Mouse (Mus musculus) MEL (cell line): ENCODE measurements around the gene Bcl11b. TPM values are rescaled to one million over a fixed set of nuclear protein-coding genes. Genes with fewer than 3 reads are reported as not detected.

Experiments
- DNase-seq: peaks from one replicate; pipeline ENCODE4 v3.0.0; 2011; ENCODE audit warnings: low read depth, low spot score
- H3K27ac ChIP-seq: 2 replicates; pipeline ENCODE4 v1.5.1; 2012; ENCODE audit warnings: low read depth, mild to moderate bottlenecking, control low read depth, low read length, moderate library complexity; ENCODE audit not compliant: control insufficient read depth
- H3K27me3 ChIP-seq, 2 experiments: fragments of 150-350 bp in 1 of 2; sonication (generic) in 1 of 2; 2 replicates each; pipeline ENCODE4 v1.6.1; 2012; ENCODE audit warnings: low read length in 2 of 2, mild to moderate bottlenecking in 2 of 2, improper control_type of control experiment in 1 of 2, moderate library complexity in 1 of 2; ENCODE audit not compliant: insufficient read depth in 2 of 2, control insufficient read depth in 1 of 2
- H3K36me3 ChIP-seq, 2 experiments: 2 replicates each; pipeline ENCODE4 v1.6.1; 2012 to 2014; ENCODE audit warnings: low read length in 2 of 2, improper control_type of control experiment in 1 of 2, inconsistent platforms in 1 of 2, mild to moderate bottlenecking in 1 of 2; ENCODE audit not compliant: insufficient read depth in 2 of 2, control insufficient read depth in 1 of 2
- H3K4me1 ChIP-seq, 2 experiments: fragments of 150-350 bp in 1 of 2; sonication (generic) in 1 of 2; 2 replicates each; pipeline ENCODE4 v1.6.1; 2012; ENCODE audit warnings: low read length in 2 of 2, improper control_type of control experiment in 1 of 2, mild to moderate bottlenecking in 1 of 2; ENCODE audit not compliant: insufficient read depth in 2 of 2, control insufficient read depth in 1 of 2
- H3K4me3 ChIP-seq, 2 experiments: fragments of 150-350 bp in 1 of 2; sonication (generic) in 1 of 2; 2 replicates each; pipeline ENCODE4 v1.5.1; 2012; ENCODE audit warnings: low read depth in 2 of 2, low read length in 2 of 2, mild to moderate bottlenecking in 2 of 2, moderate library complexity in 2 of 2, control low read depth in 1 of 2, improper control_type of control experiment in 1 of 2; ENCODE audit not compliant: control insufficient read depth in 1 of 2, insufficient read depth in 1 of 2
- H3K79me2 ChIP-seq: 2 replicates; pipeline ENCODE4 v1.6.1; 2012; ENCODE audit warnings: mild to moderate bottlenecking, low read length, moderate library complexity; ENCODE audit not compliant: control insufficient read depth, poor library complexity, insufficient read depth
- H3K9ac ChIP-seq: 2 replicates; pipeline ENCODE4 v1.6.1; 2012; ENCODE audit warnings: low read depth, mild to moderate bottlenecking, control low read depth, low read length, moderate library complexity; ENCODE audit not compliant: control insufficient read depth, poor library complexity, severe bottlenecking
- H3K9me3 ChIP-seq: fragments of 150-350 bp; sonication (generic); replicated peaks from 2 replicates; pipeline ENCODE4 v1.6.1; 2012; ENCODE audit warnings: mild to moderate bottlenecking, low read length, improper control_type of control experiment, moderate library complexity; ENCODE audit not compliant: insufficient read depth
- BHLHE40 ChIP-seq: IDR thresholded peaks from 2 replicates; pipeline ENCODE4 v1.6.1; 2012; ENCODE audit warnings: low read depth, mild to moderate bottlenecking, inconsistent platforms, low read length, improper control_type of control experiment, borderline replicate concordance
- CHD2 ChIP-seq: IDR thresholded peaks from 2 replicates; pipeline ENCODE4 v1.6.1; 2011; ENCODE audit warnings: low read length, improper control_type of control experiment
- E2F4 ChIP-seq: IDR thresholded peaks from 2 replicates; pipeline ENCODE4 v1.6.1; 2011; ENCODE audit warnings: low read depth, low read length, improper control_type of control experiment, borderline replicate concordance
- GABPA ChIP-seq: IDR thresholded peaks from 2 replicates; pipeline ENCODE4 v1.6.1; 2012; ENCODE audit warnings: low read depth, mild to moderate bottlenecking, inconsistent platforms, low read length, improper control_type of control experiment, moderate library complexity
- GATA1 ChIP-seq: IDR thresholded peaks from 2 replicates; pipeline ENCODE4 v1.6.1; 2011; ENCODE audit warnings: low read depth, low read length, improper control_type of control experiment
- JUND ChIP-seq: IDR thresholded peaks from 2 replicates; pipeline ENCODE4 v1.6.1; 2011; ENCODE audit warnings: low read depth, mild to moderate bottlenecking, improper control_type of control experiment, low read length
- KAT2A ChIP-seq: conservative IDR thresholded peaks from 2 replicates; pipeline ENCODE4 v1.6.1; 2012; ENCODE audit warnings: low read depth, low read length, improper control_type of control experiment, inconsistent platforms
- MAX ChIP-seq: IDR thresholded peaks from 2 replicates; pipeline ENCODE4 v1.6.1; 2011; ENCODE audit warnings: low read length, improper control_type of control experiment
- MAZ ChIP-seq: IDR thresholded peaks from 2 replicates; pipeline ENCODE4 v1.6.1; 2012; ENCODE audit warnings: low read depth, mild to moderate bottlenecking, inconsistent platforms, low read length, improper control_type of control experiment
- MEF2A ChIP-seq: IDR thresholded peaks from 2 replicates; pipeline ENCODE4 v1.6.1; 2014; ENCODE audit warnings: low read depth, mild to moderate bottlenecking, inconsistent platforms, low read length, improper control_type of control experiment; ENCODE audit not compliant: poor library complexity, insufficient replicate concordance, severe bottlenecking; ENCODE audit errors: extremely low read depth
- MYB ChIP-seq: IDR thresholded peaks from 2 replicates; pipeline ENCODE4 v1.6.1; 2011; ENCODE audit warnings: mild to moderate bottlenecking, low read depth, low read length, improper control_type of control experiment
- MYC ChIP-seq: IDR thresholded peaks from 2 replicates; pipeline ENCODE4 v1.6.1; 2011; ENCODE audit warnings: low read depth, mild to moderate bottlenecking, low read length, improper control_type of control experiment, moderate library complexity
- NRF1 ChIP-seq: IDR thresholded peaks from 2 replicates; pipeline ENCODE4 v1.6.1; 2014; ENCODE audit warnings: low read depth, mild to moderate bottlenecking, inconsistent platforms, low read length, improper control_type of control experiment, moderate library complexity; ENCODE audit not compliant: poor library complexity, insufficient read depth, severe bottlenecking
- RCOR1 ChIP-seq: IDR thresholded peaks from 2 replicates; pipeline ENCODE4 v1.6.1; 2012; ENCODE audit warnings: low read depth, mild to moderate bottlenecking, inconsistent platforms, low read length, improper control_type of control experiment
- SMC3 ChIP-seq: IDR thresholded peaks from 2 replicates; pipeline ENCODE4 v1.6.1; 2011; ENCODE audit warnings: low read depth, low read length, improper control_type of control experiment
- TAL1 ChIP-seq: IDR thresholded peaks from 2 replicates; pipeline ENCODE4 v1.6.1; 2012; ENCODE audit warnings: mild to moderate bottlenecking, inconsistent platforms, low read length, moderate library complexity, mixed read lengths
- UBTF ChIP-seq: IDR thresholded peaks from 2 replicates; pipeline ENCODE4 v1.6.1; 2012; ENCODE audit warnings: low read depth, mild to moderate bottlenecking, inconsistent platforms, low read length, improper control_type of control experiment, moderate library complexity, borderline replicate concordance; ENCODE audit not compliant: insufficient read depth
- USF2 ChIP-seq, 2 experiments: IDR thresholded peaks; 2 replicates each; pipeline ENCODE4 v1.6.1; 2011 to 2012; ENCODE audit warnings: improper control_type of control experiment in 2 of 2, low read length in 2 of 2, borderline replicate concordance in 1 of 2, inconsistent platforms in 1 of 2, low read depth in 1 of 2, mild to moderate bottlenecking in 1 of 2; ENCODE audit not compliant: insufficient read depth in 1 of 2
- polyA plus RNA-seq, 2 experiments: library from polyadenylated mRNA; stranded (reverse) in 1 of 2; unstranded in 1 of 2; fragments of >175 nt in 1 of 2; fragments of >200 nt in 1 of 2; gene quantifications; 2 replicates each; pipeline versions ENCODE4 v1.2.1 to v1.2.4; 2012; ENCODE audit warnings: low replicate concordance in 2 of 2, low read depth in 1 of 2; ENCODE audit not compliant: insufficient read length in 2 of 2, insufficient read depth in 1 of 2, missing spikeins in 1 of 2
- total RNA-seq: library from RNA; depleted of rRNA; stranded (reverse); fragments of 300-350 nt; gene quantifications from 2 replicates; pipeline ENCODE4 v1.2.3, GENCODE M21; 2012

Gene Bcl11b
- total and polyA plus RNA-seq, 3 experiments = not detected

GRCm38 (mm10) chr12:107930611-107931350, 72.6 kb downstream of the Bcl11b start:
- Histone ChIP-seq H3K27ac (no peak overlapping the region), H3K4me3 (no peak overlapping the region), H3K36me3 (no peaks in the 10 kb centered on the region), H3K9me3 (no peaks in the 10 kb centered on the region), H3K9ac (no peak overlapping the region), H3K27me3 (no peaks in the 10 kb centered on the region), H3K79me2 (no peaks in the 10 kb centered on the region), H3K4me1 (no peaks in the 10 kb centered on the region)
- DNase-seq = no peak
- TF ChIP-seq GATA1 = no peak
- TF ChIP-seq BHLHE40 = no peak
- TF ChIP-seq MYB = no peak
- no peak for TF ChIP-seq TAL1
- no peak for TF ChIP-seq JUND
- TF ChIP-seq E2F4 = no peak
- no peak for TF ChIP-seq MYC
- no peak for TF ChIP-seq SMC3
- TF ChIP-seq NRF1 = no peak

GRCm38 (mm10) chr12:107928905-107929304, 74.5 kb downstream of the Bcl11b start:
- DNase-seq = no peak
- H3K79me2 ChIP-seq = no peaks in the 10 kb centered on the region
- H3K4me3 ChIP-seq = no peak overlapping the region
- no peaks in the 10 kb centered on the region for H3K27me3 ChIP-seq
- no peaks in the 10 kb centered on the region for H3K9me3 ChIP-seq
- no peak overlapping the region for H3K9ac ChIP-seq
- H3K4me1 ChIP-seq = no peaks in the 10 kb centered on the region
- no peak overlapping the region for H3K27ac ChIP-seq
- no peaks in the 10 kb centered on the region for H3K36me3 ChIP-seq
- TF ChIP-seq MAX (no peak), RCOR1 (no peak), KAT2A (no peak), MYC (no peak), UBTF (no peak), CHD2 (no peak), GABPA (no peak), MEF2A (no peak), MAZ (no peak), USF2 (IDR thresholded peaks at IDR 0.05; ENCODE audit: borderline replicate concordance in 1 of 2, insufficient read depth in 1 of 2, low read depth in 1 of 2, low read length in 2 of 2) (no peak)
